Mouse (Mus musculus) limb, embryonic 11.5 days (tissue): ENCODE data around the gene Fam71e1. TPM values are rescaled to one million over a fixed set of nuclear protein-coding genes. Genes with fewer than 3 reads are reported as not detected.

Experiments used
- ATAC-seq: fragments of 200-750 bp; cut with Nextera tagmentation; 2 replicates; pipeline ENCODE4 v1.8.0; 2017; ENCODE audit warnings: low read depth; ENCODE audit not compliant: insufficient number of reproducible peaks, low FRiP score, low TSS enrichment
- DNase-seq: peaks from one replicate; pipeline ENCODE4 v3.0.0-alpha.2; 2015; ENCODE audit warnings: low spot score
- H3K27ac ChIP-seq: fragments of 300-500 bp; sonication (generic); replicated peaks from 2 replicates; pipeline ENCODE4 v1.5.1; 2014; ENCODE audit warnings: low read depth, mild to moderate bottlenecking, low read length
- H3K27me3 ChIP-seq: fragments of 300-500 bp; sonication (generic); 2 replicates; pipeline ENCODE4 v1.6.1; 2014; ENCODE audit warnings: mild to moderate bottlenecking, low read length, mixed read lengths; ENCODE audit not compliant: control insufficient read depth, insufficient read depth
- H3K36me3 ChIP-seq: fragments of 300-500 bp; sonication (generic); 2 replicates; pipeline ENCODE4 v1.6.1; 2014; ENCODE audit warnings: mild to moderate bottlenecking, low read length, moderate library complexity, mixed read lengths; ENCODE audit not compliant: control insufficient read depth, insufficient read depth
- H3K4me1 ChIP-seq: fragments of 300-500 bp; sonication (generic); 2 replicates; pipeline ENCODE4 v1.6.1; 2014; ENCODE audit warnings: low read length, mixed read lengths; ENCODE audit not compliant: control insufficient read depth, insufficient read depth
- H3K4me2 ChIP-seq: fragments of 300-500 bp; sonication (generic); 2 replicates; pipeline ENCODE4 v1.6.1; 2014; ENCODE audit warnings: low read depth, mild to moderate bottlenecking, moderate library complexity; ENCODE audit not compliant: severe bottlenecking
- H3K4me3 ChIP-seq: fragments of 300-500 bp; sonication (generic); 2 replicates; pipeline ENCODE4 v1.5.1; 2014; ENCODE audit warnings: low read depth, low read length
- H3K9ac ChIP-seq: fragments of 300-500 bp; sonication (generic); 2 replicates; pipeline ENCODE4 v1.6.1; 2014; ENCODE audit warnings: mild to moderate bottlenecking, low read length
- H3K9me3 ChIP-seq: fragments of 300-500 bp; sonication (generic); 2 replicates; pipeline ENCODE4 v1.6.1; 2016; ENCODE audit warnings: low read length; ENCODE audit not compliant: control insufficient read depth
- WGBS: fragments of 180-500 bp; shearing (Covaris S2); extraction: QIAGEN DNeasy Blood & Tissue Kit; methylation state at CpG from one replicate; pipeline ENCODE4 v1.1.7; 2014; 5-methylcytosine and 5-hydroxymethylcytosine counted together
- polyA plus RNA-seq: library from polyadenylated mRNA; unstranded; fragments of >200 nt; fragmentation: Nextera tagmentation; extraction: Ambion mirVana; gene quantifications from 2 replicates; pipeline ENCODE4 v1.2.1, GENCODE M21; 2014

Gene Fam71e1
- polyA plus RNA-seq, 1 experiment from 2014 or later, result 13.2 TPM

- WGBS, result 73% methylated on average over 15 of the region's 15 CpGs
- Histone ChIP-seq H3K9ac (peak overlapping the region; percentile 70; the same call in 1 of the 2 replicates), H3K27ac (no peak overlapping the region), H3K27me3 (peaks cover 5% of the 10 kb centered on the region), H3K4me3 (peak overlapping the region; percentile 63), H3K36me3 (no peaks in the 10 kb centered on the region), H3K4me2 (peak overlapping the region; percentile 64), H3K4me1 (peaks cover 7% of the 10 kb centered on the region; the same call in 1 of the 2 replicates), H3K9me3 (no peaks in the 10 kb centered on the region)
- DNase-seq (no peak), ATAC-seq (no peak)
Observed at GRCm38 (mm10) chr7:44468644-44469285, 27.6 kb upstream of the Fam71e1 start.

DNA sequence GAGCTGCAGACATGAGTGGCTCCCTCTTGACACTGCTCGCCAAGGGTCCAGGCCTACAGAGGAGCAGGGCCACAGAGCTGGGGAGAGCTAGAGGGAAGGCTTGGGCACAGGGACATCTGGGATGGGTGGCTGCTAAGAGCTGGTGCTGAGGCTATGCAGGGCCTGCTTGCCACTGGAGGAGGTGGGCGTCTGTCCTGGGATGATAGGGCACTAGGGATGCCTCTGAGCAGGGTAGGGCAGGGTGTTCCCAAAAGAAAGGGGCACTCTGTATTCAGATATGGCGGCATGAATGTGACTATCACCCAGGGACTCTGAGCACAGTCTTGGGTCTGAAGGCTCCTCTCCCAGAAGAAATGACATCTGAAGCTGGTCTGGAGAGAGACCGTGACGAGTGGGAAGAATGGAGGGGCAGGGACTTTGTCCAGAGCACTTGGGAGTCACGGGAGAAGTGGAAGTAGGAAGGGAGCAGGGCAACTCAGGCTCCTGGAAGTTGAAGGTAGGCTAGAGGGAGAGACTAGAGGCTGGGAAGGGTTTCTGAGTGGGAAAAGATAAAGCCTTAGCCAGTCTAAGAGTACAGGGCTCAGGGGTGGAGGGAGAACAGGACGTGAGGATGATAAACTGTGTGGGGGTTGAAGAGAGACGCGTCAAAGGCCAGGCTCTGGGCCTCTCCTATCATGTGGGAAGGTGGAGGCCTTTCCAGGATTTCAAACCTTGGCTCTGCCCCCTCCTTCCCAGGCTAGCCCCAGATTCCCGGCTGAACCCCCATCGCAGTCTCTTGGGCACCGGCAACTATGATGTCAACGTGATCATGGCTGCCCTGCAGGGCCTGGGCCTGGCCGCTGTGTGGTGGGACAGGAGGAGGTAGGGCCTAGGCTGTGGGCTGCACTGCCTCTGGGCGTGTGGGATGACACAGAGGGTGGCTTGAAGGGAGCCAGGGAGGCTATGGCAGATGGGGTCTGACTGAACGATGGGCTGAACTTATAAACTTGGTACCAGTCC, 26.4 kb upstream of the Fam71e1 start:
- 94% methylated on average over 16 of the region's 16 CpGs for WGBS
- Histone ChIP-seq H3K9ac (no peak overlapping the region), H3K4me1 (peaks cover 10% of the 10 kb centered on the region), H3K27ac (no peak overlapping the region), H3K9me3 (no peaks in the 10 kb centered on the region), H3K36me3 (no peaks in the 10 kb centered on the region), H3K4me2 (no peak overlapping the region), H3K4me3 (no peak overlapping the region), H3K27me3 (peaks cover 4% of the 10 kb centered on the region)
- DNase-seq, result no peak
- ATAC-seq, result no peak

GRCm38 (mm10) chr7:44470696-44471612, 25.4 kb upstream of the Fam71e1 start:
- Histone ChIP-seq H3K27me3 (peaks cover 12% of the 10 kb centered on the region), H3K4me3 (no peak overlapping the region), H3K36me3 (no peaks in the 10 kb centered on the region), H3K4me2 (no peak overlapping the region), H3K27ac (no peak overlapping the region), H3K4me1 (peaks cover 10% of the 10 kb centered on the region), H3K9ac (no peak overlapping the region), H3K9me3 (no peaks in the 10 kb centered on the region)
- WGBS, result 80% methylated on average over 16 of the region's 16 CpGs
- ATAC-seq (no peak), DNase-seq (no peak)

DNA sequence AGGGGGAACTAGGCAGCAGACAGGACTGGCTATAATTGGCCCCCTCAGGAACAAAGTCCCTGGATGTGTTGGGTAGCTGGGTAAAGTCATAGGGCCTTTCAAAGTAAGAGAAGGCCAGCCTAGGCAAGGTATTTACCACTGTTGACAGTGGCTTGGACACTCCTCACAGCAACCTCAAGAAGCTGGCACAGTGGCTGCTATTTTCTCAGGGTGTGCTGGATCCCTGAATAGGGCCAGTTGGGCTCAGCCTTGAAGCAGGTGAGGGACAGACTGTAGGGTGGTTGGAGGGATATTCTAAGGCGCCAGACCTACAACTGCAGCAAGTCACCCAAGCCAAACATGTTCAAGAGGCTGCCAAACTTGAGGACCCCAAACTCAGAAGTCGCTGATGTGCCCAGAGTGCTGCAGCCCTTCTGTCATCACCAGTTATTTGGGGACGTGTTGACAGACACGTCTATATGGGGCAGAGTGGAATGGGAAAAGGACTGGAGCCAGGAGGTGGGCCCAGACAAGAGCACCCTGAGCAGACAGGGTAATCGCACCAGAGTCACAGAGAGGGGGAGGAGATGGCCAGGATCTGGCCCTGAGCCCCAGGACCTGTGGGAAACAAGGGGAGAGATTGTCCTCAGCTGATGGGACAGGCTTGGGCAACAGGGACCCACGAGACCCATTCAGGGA, 24.4 kb upstream of the Fam71e1 start:
- Histone ChIP-seq H3K27ac (no peak overlapping the region), H3K9ac (no peak overlapping the region)
- WGBS, result 48% methylated on average over 6 of the region's 6 CpGs

GRCm38 (mm10) chr7:44472558-44472885, 23.9 kb upstream of the Fam71e1 start:
- ATAC-seq, result no peak
- H3K4me3 ChIP-seq, result no peak overlapping the region
- no peaks in the 10 kb centered on the region for H3K36me3 ChIP-seq
- no peaks in the 10 kb centered on the region for H3K9me3 ChIP-seq
- H3K4me2 ChIP-seq, result no peak overlapping the region
- no peak overlapping the region for H3K27ac ChIP-seq
- peaks cover 12% of the 10 kb centered on the region for H3K27me3 ChIP-seq
- peaks cover 6% of the 10 kb centered on the region for H3K4me1 ChIP-seq
- no peak overlapping the region for H3K9ac ChIP-seq
- no peak for DNase-seq
- WGBS, result 27% methylated on average over 1 of the region's 1 CpGs

More for the DNA sequence above, 24.4 kb upstream of the Fam71e1 start:
- no peak overlapping the region for H3K4me3 ChIP-seq
- H3K27me3 ChIP-seq, result peaks cover 12% of the 10 kb centered on the region
- no peaks in the 10 kb centered on the region for H3K36me3 ChIP-seq
- no peak for ATAC-seq
- H3K4me1 ChIP-seq, result peaks cover 10% of the 10 kb centered on the region
- H3K4me2 ChIP-seq, result no peak overlapping the region
- no peak for DNase-seq
- no peaks in the 10 kb centered on the region for H3K9me3 ChIP-seq

DNA sequence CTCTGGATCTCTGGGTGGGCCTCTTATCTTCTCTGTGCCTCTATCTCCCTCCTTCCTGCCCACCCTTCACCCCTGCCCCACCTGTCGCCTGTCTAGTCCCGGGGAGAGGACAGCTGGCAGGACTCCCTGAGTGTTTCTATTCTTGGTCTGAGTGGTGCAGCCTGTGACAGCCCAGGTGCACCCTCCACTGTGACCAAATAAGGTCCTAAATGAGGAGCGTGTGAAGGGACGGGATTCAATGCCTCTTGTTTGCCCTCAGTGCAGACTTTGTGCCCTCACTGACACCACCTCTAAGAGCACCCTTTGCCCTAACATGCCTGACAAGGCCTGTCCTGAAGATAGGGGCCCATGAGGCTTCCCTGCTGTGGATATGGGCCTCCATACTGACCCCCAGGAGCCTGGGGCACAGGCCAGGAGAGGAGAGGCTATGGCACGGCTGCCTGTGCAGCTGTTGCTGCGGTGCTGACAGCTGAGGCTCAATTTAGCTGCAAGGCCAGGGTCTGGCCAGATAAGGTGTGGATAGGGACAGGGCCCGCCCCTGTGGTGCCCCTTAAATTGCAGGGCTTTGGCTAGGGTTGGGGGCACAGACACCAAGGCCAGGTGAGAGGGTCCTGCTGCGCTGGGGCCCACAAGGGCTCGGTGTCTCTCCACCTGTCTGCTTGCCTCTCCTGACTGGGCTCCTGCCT, 23.3 kb upstream of the Fam71e1 start:
- Histone ChIP-seq H3K27ac (no peak overlapping the region), H3K4me1 (peaks cover 6% of the 10 kb centered on the region), H3K4me2 (no peak overlapping the region), H3K9ac (peak overlapping the region; percentile 14; the same call in 1 of the 2 replicates), H3K27me3 (peaks cover 15% of the 10 kb centered on the region), H3K36me3 (no peaks in the 10 kb centered on the region), H3K9me3 (no peaks in the 10 kb centered on the region), H3K4me3 (no peak overlapping the region)
- 53% methylated on average over 9 of the region's 9 CpGs for WGBS
- ATAC-seq, result no peak
- DNase-seq, result no peak

GRCm38 (mm10) chr7:44474419-44474818, 22.0 kb upstream of the Fam71e1 start:
- Histone ChIP-seq H3K9ac (0 out of 2 replicates have a peak overlapping the region, but pooled peaks have one; percentile 14), H3K4me3 (no peak overlapping the region)

More at GRCm38 (mm10) chr7:44474419-44474818, 22.0 kb upstream of the Fam71e1 start:
- no peaks in the 10 kb centered on the region for H3K9me3 ChIP-seq
- 23% methylated on average over 4 of the region's 4 CpGs for WGBS
- H3K27ac ChIP-seq, result no peak overlapping the region
- H3K27me3 ChIP-seq, result peaks cover 15% of the 10 kb centered on the region
- H3K4me2 ChIP-seq, result no peak overlapping the region
- 0 out of 2 replicates have a peak, but pooled peaks have one; percentile 26 for ATAC-seq
- no peaks in the 10 kb centered on the region for H3K36me3 ChIP-seq
- H3K4me1 ChIP-seq, result peaks cover 3% of the 10 kb centered on the region
- no peak for DNase-seq
